Mouse (Mus musculus): Measurements from ENCODE around the gene Tbc1d9b. TPM values are rescaled to one million over a fixed set of nuclear protein-coding genes. Genes with fewer than 3 reads are reported as not detected.

The Tbc1d9b gene
- 20.5 TPM for polyA plus RNA-seq (2015; fragmentation: Illumina TruSeq; extraction: RNeasy Lipid Tissue Mini Kit (QIAGEN cat#74804); ENCODE audit: insufficient read depth, low replicate concordance)

DNA sequence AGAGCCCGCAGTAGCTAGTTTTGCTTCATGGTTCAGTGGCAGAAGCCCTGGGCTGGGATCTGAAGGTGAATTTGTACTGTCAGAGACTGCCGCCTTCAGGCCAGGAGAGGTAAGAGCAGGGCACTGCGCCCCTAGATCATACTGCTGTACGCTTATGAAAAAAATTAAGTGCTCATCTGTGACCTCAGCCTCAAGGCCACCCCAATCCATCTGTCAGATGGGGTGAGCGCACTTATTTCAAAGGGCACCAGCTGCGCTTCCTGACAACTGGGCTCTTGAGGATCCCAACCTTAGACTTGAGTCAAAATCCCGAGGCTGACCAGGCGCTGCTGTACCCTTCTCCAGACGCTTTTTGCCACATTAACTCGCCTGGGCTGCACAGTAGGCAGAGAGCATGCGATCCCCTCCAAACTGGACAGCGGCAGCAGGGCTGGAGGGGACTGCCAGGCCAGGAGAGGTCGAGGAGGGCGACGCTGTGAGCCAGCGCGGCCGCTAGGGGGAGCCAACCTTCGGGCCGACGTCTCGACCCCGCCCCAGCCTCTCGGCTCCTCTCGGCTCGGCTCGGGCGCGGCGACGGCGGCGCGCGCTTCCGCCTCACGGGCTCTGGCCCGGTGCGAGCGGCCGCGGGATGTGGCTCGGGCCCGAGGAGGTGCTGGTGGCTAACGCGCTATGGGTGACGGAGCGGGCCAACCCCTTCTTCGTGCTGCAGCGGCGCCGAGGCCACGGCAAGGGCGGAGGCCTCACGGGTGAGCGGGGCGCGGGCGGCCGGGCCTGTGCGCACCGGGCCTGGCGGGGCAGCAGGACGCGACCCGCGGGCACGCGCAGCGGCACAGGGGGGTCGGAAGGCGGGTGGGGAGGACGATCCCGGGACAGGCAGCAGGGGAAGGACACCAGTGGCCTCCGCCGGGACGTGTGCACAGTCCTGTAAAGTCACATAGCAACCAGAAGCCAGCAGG lies at the start of gene Tbc1d9b:
Tbc1d9b (plus strand) TSS at position 586 of the 956 bp plus-strand sequence.

DNA sequence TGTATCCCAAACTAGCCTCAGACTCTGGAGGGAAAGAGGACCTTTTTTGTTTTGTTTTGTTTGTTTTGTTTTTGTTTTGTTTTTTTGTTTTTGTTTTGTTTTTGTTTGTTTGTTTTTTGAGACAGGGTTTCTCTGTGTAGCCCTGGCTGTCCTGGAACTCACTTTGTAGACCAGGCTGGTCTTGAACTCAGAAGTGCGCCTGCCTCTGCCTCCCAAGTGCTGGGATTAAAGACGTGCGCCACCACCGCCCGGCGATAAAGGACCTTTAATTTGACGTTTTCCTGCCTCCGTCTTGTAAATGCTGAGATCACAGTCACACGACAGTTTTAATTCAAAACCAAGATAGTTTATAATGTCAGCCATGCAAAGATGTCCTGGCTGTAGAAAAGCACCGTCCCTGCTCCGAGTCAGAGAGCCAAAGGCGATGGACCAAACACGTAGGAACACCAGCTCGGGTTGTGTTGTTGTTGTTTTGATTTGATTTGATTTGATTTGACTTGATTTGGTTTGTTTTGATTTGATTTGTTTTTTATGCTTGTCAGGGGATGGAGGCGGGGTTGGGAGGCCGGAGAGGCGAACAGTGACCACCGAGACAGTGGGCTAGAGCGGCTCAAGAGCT lies 43.0 kb downstream of the Tbc1d9b start, which contains the start of gene Mrnip:
Mrnip (plus strand) TSS at position 334 of the 619 bp plus-strand sequence.

DNA sequence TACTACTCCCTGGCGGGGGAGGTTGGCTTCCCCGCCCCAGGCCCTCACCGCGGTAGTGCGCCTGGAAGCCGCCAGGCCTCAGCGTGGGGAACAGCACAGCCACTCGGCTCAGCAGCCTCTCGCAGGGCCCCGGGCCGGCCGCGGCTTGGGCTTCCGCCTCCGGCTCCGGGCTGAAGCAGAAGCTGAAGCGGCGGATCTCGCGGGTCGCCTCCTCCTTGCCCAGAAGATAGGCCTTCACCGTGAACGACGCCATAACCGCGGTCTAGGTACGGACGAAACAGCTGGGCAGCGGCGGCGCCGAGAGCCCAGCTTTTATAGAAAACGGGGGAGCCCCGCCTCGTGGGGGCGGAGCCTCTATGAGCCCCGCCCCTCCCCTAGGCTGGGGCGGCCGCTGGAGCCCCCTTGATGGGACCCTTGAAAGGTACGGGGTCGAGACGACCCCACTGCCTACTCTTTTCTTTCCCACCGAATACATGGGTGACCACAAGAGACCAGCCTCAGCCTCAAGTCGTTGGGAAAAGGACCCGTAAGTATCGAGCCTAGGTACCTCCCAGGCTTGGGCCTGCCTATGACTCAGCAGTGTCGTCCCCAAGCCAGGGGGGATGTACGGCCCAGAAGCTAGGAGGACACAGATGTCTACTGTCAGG lies 79.4 kb downstream of the Tbc1d9b start, which contains the start of the genes Sqstm1 and Mgat4b:
Sqstm1 (minus strand) TSS at position 323 of the 647 bp plus-strand sequence.
Mgat4b (plus strand) TSS at position 386 of the 647 bp plus-strand sequence.

Other genes starting within 250 kb of the Tbc1d9b start
- not detected for gene Rasgef1c, start 229.6 kb upstream of the Tbc1d9b start, polyA plus RNA-seq (2015; fragmentation: Illumina TruSeq; extraction: RNeasy Lipid Tissue Mini Kit (QIAGEN cat#74804); ENCODE audit: insufficient read depth, low replicate concordance)
- 159 TPM for gene Rnf130, start 106.0 kb upstream of the Tbc1d9b start, polyA plus RNA-seq (2015; fragmentation: Illumina TruSeq; extraction: RNeasy Lipid Tissue Mini Kit (QIAGEN cat#74804); ENCODE audit: insufficient read depth, low replicate concordance)
- gene Mrnip, start 43.0 kb downstream of the Tbc1d9b start, polyA plus RNA-seq (2015; fragmentation: Illumina TruSeq; extraction: RNeasy Lipid Tissue Mini Kit (QIAGEN cat#74804); ENCODE audit: insufficient read depth, low replicate concordance): 2.9 TPM
- gene Sqstm1, start 79.4 kb downstream of the Tbc1d9b start, polyA plus RNA-seq (2015; fragmentation: Illumina TruSeq; extraction: RNeasy Lipid Tissue Mini Kit (QIAGEN cat#74804); ENCODE audit: insufficient read depth, low replicate concordance): 265 TPM
- gene Mgat4b, start 79.5 kb downstream of the Tbc1d9b start, polyA plus RNA-seq (2015; fragmentation: Illumina TruSeq; extraction: RNeasy Lipid Tissue Mini Kit (QIAGEN cat#74804); ENCODE audit: insufficient read depth, low replicate concordance): 9.1 TPM
- gene Ltc4s, start 107.2 kb downstream of the Tbc1d9b start, polyA plus RNA-seq (2015; fragmentation: Illumina TruSeq; extraction: RNeasy Lipid Tissue Mini Kit (QIAGEN cat#74804); ENCODE audit: insufficient read depth, low replicate concordance): 1.6 TPM
- 18.7 TPM for gene Maml1, start 160.9 kb downstream of the Tbc1d9b start, polyA plus RNA-seq (2015; fragmentation: Illumina TruSeq; extraction: RNeasy Lipid Tissue Mini Kit (QIAGEN cat#74804); ENCODE audit: insufficient read depth, low replicate concordance)
- 321 TPM for gene Canx, start 194.3 kb downstream of the Tbc1d9b start, polyA plus RNA-seq (2015; fragmentation: Illumina TruSeq; extraction: RNeasy Lipid Tissue Mini Kit (QIAGEN cat#74804); ENCODE audit: insufficient read depth, low replicate concordance)
- not detected for gene Cby3, start 223.1 kb downstream of the Tbc1d9b start, polyA plus RNA-seq (2015; fragmentation: Illumina TruSeq; extraction: RNeasy Lipid Tissue Mini Kit (QIAGEN cat#74804); ENCODE audit: insufficient read depth, low replicate concordance)
- 1,255 TPM for gene Hnrnph1, start 245.6 kb downstream of the Tbc1d9b start, polyA plus RNA-seq (2015; fragmentation: Illumina TruSeq; extraction: RNeasy Lipid Tissue Mini Kit (QIAGEN cat#74804); ENCODE audit: insufficient read depth, low replicate concordance)

Measured in spleen, adult 10 weeks (tissue).